Mouse (Mus musculus): ENCODE measurements around the gene Sel1l. TPM values are rescaled to one million over a fixed set of nuclear protein-coding genes. Genes with fewer than 3 reads are reported as not detected.

Sel1l gene
- polyA plus RNA-seq, 1 experiment from 2014 or later = 66.7 TPM

DNA sequence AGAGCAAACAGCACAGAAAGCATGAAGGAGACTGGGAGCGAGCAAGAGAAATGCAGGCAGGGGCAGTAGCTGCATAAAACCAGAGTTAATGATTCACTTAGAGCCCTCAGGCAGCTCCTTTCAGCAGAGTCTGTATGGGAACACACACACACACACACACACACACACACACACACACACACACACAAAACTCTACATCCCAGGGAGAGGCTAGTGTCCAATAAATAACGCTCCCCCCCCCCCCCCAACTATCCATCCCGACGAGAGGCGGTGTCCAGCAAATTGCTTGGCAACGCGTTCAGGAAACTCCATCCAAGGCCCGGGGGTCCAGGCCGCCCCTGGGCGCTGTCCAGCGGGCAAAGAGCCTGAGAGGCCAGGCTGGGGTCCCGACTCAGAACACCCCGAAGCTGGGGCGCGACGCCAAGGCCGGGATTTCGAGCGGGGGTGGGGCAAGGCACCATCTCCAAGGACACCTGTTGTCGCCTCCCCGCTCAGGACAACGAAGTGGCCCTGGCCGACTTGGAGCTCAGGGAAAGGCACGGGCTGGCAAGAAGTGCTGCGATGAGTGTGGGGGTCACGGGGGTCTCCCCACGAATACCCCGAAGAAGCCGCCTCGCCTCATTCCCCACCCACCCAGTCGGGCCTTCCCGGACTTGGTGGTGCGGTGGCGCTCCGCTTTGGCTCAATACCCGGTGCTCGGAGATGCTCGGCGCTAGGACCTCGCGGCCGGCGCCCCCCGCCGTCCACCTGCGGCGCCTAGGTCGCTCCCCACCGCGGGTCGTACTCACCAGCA lies 70.5 kb downstream of the Sel1l start:
- H3K4me2 ChIP-seq (ENCODE audit: low read length) = peak overlapping the region; percentile 86
- ATAC-seq (replicated peaks; ENCODE audit: low FRiP score, low read depth) (peak; percentile 70), DNase-seq (ENCODE audit: low spot score) (peak; percentile 62)
- under 1% methylated on average over 37 of the region's 51 CpGs for WGBS
- peak overlapping the region; percentile 68 for H3K4me3 ChIP-seq (replicated peaks; ENCODE audit: low read depth, low read length)
- H3K9me3 ChIP-seq (replicated peaks; ENCODE audit: low read length) = no peaks in the 10 kb centered on the region
- H3K9ac ChIP-seq (ENCODE audit: low read depth, low read length) = peak overlapping the region; percentile 60
- no peaks in the 10 kb centered on the region for H3K36me3 ChIP-seq (ENCODE audit: insufficient read depth, low read length)
- 0 out of 2 replicates have a peak, but pooled peaks cover 3% of the 10 kb centered on the region for H3K4me1 ChIP-seq (replicated peaks; ENCODE audit: insufficient read depth, low read length)
- TF ChIP-seq CTCF (IDR thresholded peaks at IDR 0.05; ENCODE audit: low read depth) = no peak
- peak overlapping the region; percentile 51 for H3K27ac ChIP-seq
- no peaks in the 10 kb centered on the region for H3K27me3 ChIP-seq (ENCODE audit: insufficient read depth, low read length)

DNA sequence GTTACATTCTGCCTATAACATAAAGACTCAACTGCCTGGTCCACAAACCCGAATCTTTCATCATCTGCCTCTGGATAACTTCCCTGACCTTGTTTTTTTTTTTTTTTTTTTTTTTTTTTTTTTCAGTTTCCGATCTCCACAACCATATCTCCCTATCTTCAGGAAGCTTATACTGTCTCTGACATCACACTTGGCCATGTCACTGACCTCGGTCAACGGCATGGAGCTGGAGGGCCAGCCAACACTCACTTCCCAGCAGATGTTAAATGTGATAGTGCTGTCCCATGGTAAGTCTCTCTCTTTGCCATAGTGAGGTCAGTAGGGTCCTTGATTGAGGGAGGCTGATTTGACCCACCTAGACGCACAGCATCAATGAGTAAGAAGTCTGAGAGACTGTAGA lies 72.6 kb downstream of the Sel1l start:
- WGBS = 75% methylated on average over 5 of the region's 5 CpGs
- Histone ChIP-seq H3K4me1 (replicated peaks; ENCODE audit: insufficient read depth, low read length) (0 out of 2 replicates have a peak, but pooled peaks cover 3% of the 10 kb centered on the region), H3K27me3 (ENCODE audit: insufficient read depth, low read length) (no peaks in the 10 kb centered on the region), H3K4me3 (replicated peaks; ENCODE audit: low read depth, low read length) (no peak overlapping the region), H3K4me2 (ENCODE audit: low read length) (no peak overlapping the region), H3K27ac (no peak overlapping the region), H3K9me3 (replicated peaks; ENCODE audit: low read length) (no peaks in the 10 kb centered on the region), H3K9ac (ENCODE audit: low read depth, low read length) (no peak overlapping the region), H3K36me3 (ENCODE audit: insufficient read depth, low read length) (no peaks in the 10 kb centered on the region)
- TF ChIP-seq CTCF (IDR thresholded peaks at IDR 0.05; ENCODE audit: low read depth) = no peak
- ATAC-seq (replicated peaks; ENCODE audit: low FRiP score, low read depth) (no peak), DNase-seq (ENCODE audit: low spot score) (no peak)

DNA sequence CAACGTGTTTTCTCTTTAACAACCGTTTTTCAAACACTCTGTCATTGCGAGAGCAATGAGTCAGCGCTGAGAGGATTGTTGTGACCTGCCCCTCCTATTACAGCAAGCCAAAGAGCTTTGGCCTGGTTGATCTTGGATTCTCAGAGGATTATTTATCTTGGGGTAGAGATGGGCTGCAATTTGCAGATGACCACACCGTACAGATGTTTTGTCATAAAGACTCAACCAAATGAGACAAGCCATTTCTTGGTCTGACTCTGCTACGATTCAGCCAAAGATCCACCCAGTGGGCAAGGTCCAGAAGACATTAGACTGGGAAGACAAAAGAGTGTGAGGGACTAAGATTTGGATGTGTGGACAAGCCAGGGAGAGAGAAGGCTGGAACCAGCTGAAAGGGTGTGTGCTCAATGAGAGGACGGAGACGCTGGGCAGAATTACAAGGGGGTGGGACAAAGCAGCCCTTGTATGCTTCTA lies 74.1 kb downstream of the Sel1l start:
- H3K36me3 ChIP-seq (ENCODE audit: insufficient read depth, low read length) = no peaks in the 10 kb centered on the region
- H3K4me1 ChIP-seq (replicated peaks; ENCODE audit: insufficient read depth, low read length) = 0 out of 2 replicates have a peak, but pooled peaks cover 3% of the 10 kb centered on the region
- H3K9me3 ChIP-seq (replicated peaks; ENCODE audit: low read length) = no peaks in the 10 kb centered on the region
- ATAC-seq (replicated peaks; ENCODE audit: low FRiP score, low read depth) (no peak), DNase-seq (ENCODE audit: low spot score) (no peak)
- H3K4me3 ChIP-seq (replicated peaks; ENCODE audit: low read depth, low read length) = no peak overlapping the region
- no peaks in the 10 kb centered on the region for H3K27me3 ChIP-seq (ENCODE audit: insufficient read depth, low read length)
- 65% methylated on average over 8 of the region's 8 CpGs for whole genome bisulfite sequencing
- H3K9ac ChIP-seq (ENCODE audit: low read depth, low read length) = no peak overlapping the region
- TF ChIP-seq CTCF (IDR thresholded peaks at IDR 0.05; ENCODE audit: low read depth) = no peak
- H3K27ac ChIP-seq = no peak overlapping the region
- no peak overlapping the region for H3K4me2 ChIP-seq (ENCODE audit: low read length)

- Histone ChIP-seq H3K27me3 (ENCODE audit: insufficient read depth, low read length) (no peaks in the 10 kb centered on the region), H3K4me3 (replicated peaks; ENCODE audit: low read depth, low read length) (no peak overlapping the region), H3K36me3 (ENCODE audit: insufficient read depth, low read length) (no peaks in the 10 kb centered on the region), H3K4me2 (ENCODE audit: low read length) (no peak overlapping the region), H3K9me3 (replicated peaks; ENCODE audit: low read length) (no peaks in the 10 kb centered on the region), H3K27ac (no peak overlapping the region), H3K4me1 (replicated peaks; ENCODE audit: insufficient read depth, low read length) (peaks cover 17% of the 10 kb centered on the region), H3K9ac (ENCODE audit: low read depth, low read length) (no peak overlapping the region)
- 67% methylated on average over 2 of the region's 2 CpGs for WGBS
- DNase-seq (ENCODE audit: low spot score) = no peak
- no peak for TF ChIP-seq CTCF (IDR thresholded peaks at IDR 0.05; ENCODE audit: low read depth)
- no peak for ATAC-seq (replicated peaks; ENCODE audit: low FRiP score, low read depth)
Observed at GRCm38 (mm10) chr12:91768871-91769270, 80.1 kb downstream of the Sel1l start.

GRCm38 (mm10) chr12:91768176-91768575 lies 80.8 kb downstream of the Sel1l start:
- Histone ChIP-seq H3K27me3 (ENCODE audit: insufficient read depth, low read length) (no peaks in the 10 kb centered on the region), H3K4me1 (replicated peaks; ENCODE audit: insufficient read depth, low read length) (peaks cover 18% of the 10 kb centered on the region), H3K36me3 (ENCODE audit: insufficient read depth, low read length) (no peaks in the 10 kb centered on the region), H3K4me2 (ENCODE audit: low read length) (no peak overlapping the region), H3K27ac (no peak overlapping the region), H3K4me3 (replicated peaks; ENCODE audit: low read depth, low read length) (no peak overlapping the region), H3K9ac (ENCODE audit: low read depth, low read length) (no peak overlapping the region), H3K9me3 (replicated peaks; ENCODE audit: low read length) (no peaks in the 10 kb centered on the region)
- ATAC-seq (replicated peaks; ENCODE audit: low FRiP score, low read depth) (no peak), DNase-seq (ENCODE audit: low spot score) (no peak)
- TF ChIP-seq CTCF (IDR thresholded peaks at IDR 0.05; ENCODE audit: low read depth) = no peak
- WGBS = 86% methylated on average over 6 of the region's 6 CpGs

- H3K9ac ChIP-seq (ENCODE audit: low read depth, low read length) = no peak overlapping the region
- WGBS = 55% methylated on average over 14 of the region's 14 CpGs
- H3K27ac ChIP-seq = no peak overlapping the region
- DNase-seq (ENCODE audit: low spot score) = peak; percentile 22
- TF ChIP-seq CTCF (IDR thresholded peaks at IDR 0.05; ENCODE audit: low read depth) = no peak
- no peaks in the 10 kb centered on the region for H3K9me3 ChIP-seq (replicated peaks; ENCODE audit: low read length)
- peaks cover 18% of the 10 kb centered on the region for H3K4me1 ChIP-seq (replicated peaks; ENCODE audit: insufficient read depth, low read length)
- H3K36me3 ChIP-seq (ENCODE audit: insufficient read depth, low read length) = no peaks in the 10 kb centered on the region
- H3K4me3 ChIP-seq (replicated peaks; ENCODE audit: low read depth, low read length) = no peak overlapping the region
- ATAC-seq (replicated peaks; ENCODE audit: low FRiP score, low read depth) = no peak
- H3K4me2 ChIP-seq (ENCODE audit: low read length) = peak overlapping the region; percentile 28; the same call in 1 of the 2 replicates
- H3K27me3 ChIP-seq (ENCODE audit: insufficient read depth, low read length) = no peaks in the 10 kb centered on the region
Observed at GRCm38 (mm10) chr12:91766338-91767107, 82.4 kb downstream of the Sel1l start.
